Mouse (Mus musculus) right cerebral cortex, postnatal 36 days (tissue): Measurements from ENCODE around the gene Tiam2.

Experiments used
- DNase-seq, 2 experiments: peaks; one replicate each; pipeline ENCODE4 v3.0.0; 2022; ENCODE audit warnings: low spot score in 2 of 2, mixed read lengths in 1 of 2

Tiam2 gene

DNA sequence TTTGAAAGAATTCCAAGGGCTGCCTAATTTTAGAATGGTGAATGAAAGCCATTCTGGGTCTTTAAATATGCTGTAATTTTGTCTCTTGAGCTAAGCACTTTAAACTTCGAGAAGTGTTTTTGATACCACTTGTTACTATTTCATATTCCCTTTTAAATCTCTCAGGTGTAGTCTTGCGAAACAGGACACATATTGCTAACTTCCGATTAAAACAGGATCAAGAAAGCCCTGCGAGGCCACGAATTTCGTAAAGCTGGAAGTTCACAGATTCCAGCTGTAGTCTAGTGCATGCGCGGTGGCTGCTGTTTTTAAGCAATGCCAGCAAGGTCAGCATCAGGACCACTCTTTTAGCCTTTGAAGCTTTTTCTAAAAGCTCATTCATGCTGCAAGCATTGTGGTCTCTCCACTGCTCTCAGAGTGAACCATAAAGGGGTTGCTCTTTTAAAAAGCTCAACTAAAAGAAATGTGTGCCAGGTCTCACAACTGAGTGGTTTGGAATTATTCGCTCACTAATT is 232.0 kb downstream of the Tiam2 start:
- DNase-seq: no peak

DNA sequence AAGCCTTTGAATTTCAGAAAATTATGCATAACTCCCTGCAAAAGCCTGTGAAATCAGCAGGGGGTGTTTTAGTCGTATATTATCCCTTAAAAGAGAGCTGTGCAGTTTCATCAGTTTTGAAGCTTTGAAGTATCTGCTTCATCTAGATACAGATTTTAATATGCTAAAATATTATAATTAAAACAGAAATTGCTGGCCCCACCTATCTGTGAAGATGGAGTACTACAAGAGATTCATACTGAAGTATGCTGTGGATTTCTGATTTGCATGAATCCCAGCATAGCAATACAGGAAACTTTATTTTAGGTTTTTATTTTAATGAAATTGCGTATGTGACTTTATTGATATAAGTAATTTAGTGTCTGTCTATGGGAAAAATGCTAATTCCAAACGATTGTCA is 234.2 kb downstream of the Tiam2 start:
- DNase-seq: no peak

DNA sequence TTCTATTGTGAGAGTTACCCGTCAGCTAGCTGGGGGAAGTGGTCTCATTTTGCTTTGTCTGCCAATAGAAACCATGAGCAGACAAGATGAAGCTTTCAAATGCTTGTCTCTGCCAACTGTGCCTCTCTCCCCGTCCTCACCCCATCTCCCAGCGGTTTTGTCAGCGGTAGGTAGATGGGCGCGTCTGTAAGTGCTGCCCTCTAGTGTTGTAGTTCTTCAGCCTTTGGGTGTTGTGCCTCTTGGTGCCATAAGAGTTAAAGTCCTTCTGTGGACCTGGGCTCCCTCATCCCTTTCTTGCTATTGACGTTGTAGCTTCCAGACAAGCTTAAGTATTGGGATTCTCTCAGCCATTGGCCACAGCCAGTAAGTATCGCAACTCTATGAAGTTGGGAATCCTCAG is 236.0 kb downstream of the Tiam2 start:
- DNase-seq: no peak

DNA sequence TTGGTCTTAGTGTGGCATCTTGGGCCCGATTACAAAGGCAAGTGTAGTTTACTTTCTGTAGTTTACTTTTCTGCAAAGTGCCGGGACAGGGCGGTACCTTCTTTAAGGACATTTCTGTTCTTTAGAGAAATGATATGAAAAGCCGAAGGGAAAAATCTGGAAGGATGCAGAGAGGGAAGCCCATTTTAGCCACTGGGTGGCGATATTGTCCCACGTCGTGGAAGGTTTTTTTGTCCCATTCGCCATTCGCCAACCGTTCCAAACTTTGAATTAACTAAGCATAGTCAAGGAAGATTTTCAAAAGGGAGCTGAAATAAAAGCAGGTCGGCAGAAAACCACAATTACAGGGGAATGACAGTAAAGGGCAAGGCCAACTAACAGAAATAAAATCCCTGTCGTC is 244.5 kb downstream of the Tiam2 start:
- peak; percentile 39 to 50 for DNase-seq
